Mouse (Mus musculus): ENCODE measurements around the gene H2al1f. TPM values are rescaled to one million over a fixed set of nuclear protein-coding genes. Genes with fewer than 3 reads are reported as not detected.
"Not testable (repeated sequence)": the region's sequence is repeated elsewhere in the genome, so short reads cannot be mapped to it uniquely, and the experiment has no call there.

Gene H2al1f
- total RNA-seq (2021), result not detected
- long read RNA-seq, experiment 1, result 0 reads
- long read RNA-seq, experiment 2, result 0 reads

DNA sequence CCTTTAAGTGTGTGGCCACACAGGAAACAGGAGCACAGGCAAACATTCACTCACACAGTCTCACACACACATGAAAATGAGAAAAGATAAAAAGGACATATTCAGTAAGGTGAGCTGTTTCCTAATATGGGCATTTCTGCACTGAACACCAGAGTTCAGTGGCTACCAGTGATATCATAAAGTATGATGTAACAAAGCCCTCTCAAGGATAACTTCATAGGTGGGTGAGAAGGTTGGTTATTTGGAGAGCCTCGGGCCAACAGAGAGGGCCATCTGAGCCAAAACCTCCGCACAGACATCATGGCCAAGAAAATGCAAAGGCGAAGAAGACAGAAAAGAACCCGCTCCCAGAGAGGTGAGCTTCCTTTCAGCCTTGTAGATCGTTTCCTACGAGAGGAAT, at the start of gene H2al1f:
TSS of gene H2al1f (plus strand) at position 301 of the 400 bp plus-strand sequence.
- H3K27ac ChIP-seq; DNase-seq (ENCODE audit: extremely low spot score in 1 of 2, low spot score in 2 of 2); H3K4me3 ChIP-seq; intact Hi-C loops (cut with DNase I): not testable (repeated sequence)

DNA sequence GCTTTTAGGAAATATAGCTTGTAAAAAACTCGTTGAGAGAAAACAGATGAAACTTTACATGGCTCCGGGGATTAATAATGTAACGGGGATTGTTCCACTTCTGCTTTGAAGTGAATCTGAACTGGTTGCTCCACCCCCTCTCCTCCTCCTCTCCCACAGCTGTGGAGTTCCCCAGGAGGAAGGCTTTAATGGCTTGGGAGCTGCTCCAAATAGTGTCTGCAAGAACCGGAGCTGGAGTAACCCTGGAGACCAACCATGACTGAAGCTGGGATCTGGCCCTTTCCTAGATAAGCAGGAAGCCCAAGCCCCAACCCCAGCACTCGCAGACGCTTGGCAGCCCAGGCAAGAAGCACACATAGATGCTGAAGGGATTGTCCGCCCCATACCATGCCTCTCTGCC, 47.2 kb upstream of the H2al1f start:
- Histone ChIP-seq H3K27ac (no peak overlapping the region), H3K4me3 (no peak overlapping the region)
- TF ChIP-seq CTCF (IDR thresholded peaks at IDR 0.05), result no peak
- intact Hi-C loops (cut with DNase I), result no loop called here
- no peak for DNase-seq (ENCODE audit: extremely low spot score in 1 of 2, low spot score in 2 of 2)

DNA sequence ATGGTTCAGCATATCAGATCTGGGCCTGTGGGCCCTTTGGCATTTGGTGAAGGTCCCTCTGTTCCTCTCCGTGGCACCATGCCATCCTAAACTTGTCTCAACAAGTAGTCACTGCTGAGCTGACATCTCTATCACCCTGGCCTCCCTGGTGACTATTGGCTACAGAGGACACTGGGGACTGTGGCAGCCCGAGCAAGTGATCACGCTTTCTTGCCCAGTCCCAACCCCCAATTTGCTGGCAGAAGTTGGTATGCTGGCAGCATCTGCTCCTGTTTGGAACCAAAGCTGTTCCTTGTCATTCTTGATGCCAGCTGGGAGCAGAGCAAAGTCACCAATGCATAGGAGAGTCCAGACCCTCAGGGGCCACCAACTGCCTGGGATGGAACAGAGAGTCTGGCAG, 45.9 kb upstream of the H2al1f start:
- Histone ChIP-seq H3K27ac (no peak overlapping the region), H3K4me3 (no peak overlapping the region)
- TF ChIP-seq CTCF (IDR thresholded peaks at IDR 0.05), result no peak
- DNase-seq (ENCODE audit: extremely low spot score in 1 of 2, low spot score in 2 of 2), result peak in 1 of 2 experiments; percentile 7
- intact Hi-C loops (cut with DNase I), result no loop called here

DNA sequence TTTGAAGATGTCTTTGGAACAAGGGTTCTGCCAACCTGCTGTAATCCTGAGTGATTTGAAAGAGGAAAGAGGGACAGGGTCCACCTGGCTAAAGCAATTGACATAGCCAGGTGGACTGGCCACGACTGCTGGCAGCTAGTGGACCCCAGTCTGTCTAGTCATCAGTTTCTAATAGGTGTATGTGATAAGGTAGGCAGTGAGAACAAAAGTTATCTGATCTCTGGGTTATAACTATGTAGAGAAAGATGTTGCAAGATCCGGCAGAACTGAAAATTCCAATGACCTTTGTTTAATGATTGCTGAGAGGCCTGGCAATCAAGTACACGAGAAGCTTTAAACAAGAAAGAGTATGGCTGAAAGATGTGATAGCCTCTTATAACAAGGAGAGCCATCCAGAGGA, 41.8 kb upstream of the H2al1f start:
- no peak overlapping the region for H3K4me3 ChIP-seq
- intact Hi-C loops (cut with DNase I), result no loop called here
- DNase-seq (ENCODE audit: extremely low spot score in 1 of 2, low spot score in 2 of 2), result no peak
- no peak for TF ChIP-seq CTCF (IDR thresholded peaks at IDR 0.05)
- H3K27ac ChIP-seq, result no peak overlapping the region

DNA sequence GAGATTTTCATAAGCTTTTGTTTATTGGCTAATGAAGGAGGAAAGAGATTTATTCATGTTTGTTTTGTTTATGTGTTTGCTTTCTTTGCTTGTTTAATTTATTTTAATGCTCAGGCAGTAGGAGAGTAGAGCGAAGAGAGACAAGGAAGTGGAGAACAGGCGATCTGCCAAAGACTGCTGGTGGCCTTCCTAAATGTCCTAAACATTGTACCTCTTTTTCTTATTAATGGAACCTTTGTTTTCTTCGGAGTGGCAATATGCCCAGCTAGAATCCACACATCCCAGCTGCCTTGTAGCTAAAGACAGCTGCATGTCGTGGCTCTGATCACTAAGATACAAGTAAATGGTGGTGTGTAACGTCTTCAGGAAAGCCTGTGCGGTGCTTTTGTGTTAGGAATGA, 37.9 kb upstream of the H2al1f start:
- Histone ChIP-seq H3K27ac (no peak overlapping the region), H3K4me3 (no peak overlapping the region)
- no peak for TF ChIP-seq CTCF (IDR thresholded peaks at IDR 0.05)
- DNase-seq (ENCODE audit: extremely low spot score in 1 of 2, low spot score in 2 of 2), result no peak
- intact Hi-C loops (cut with DNase I), result no loop called here

DNA sequence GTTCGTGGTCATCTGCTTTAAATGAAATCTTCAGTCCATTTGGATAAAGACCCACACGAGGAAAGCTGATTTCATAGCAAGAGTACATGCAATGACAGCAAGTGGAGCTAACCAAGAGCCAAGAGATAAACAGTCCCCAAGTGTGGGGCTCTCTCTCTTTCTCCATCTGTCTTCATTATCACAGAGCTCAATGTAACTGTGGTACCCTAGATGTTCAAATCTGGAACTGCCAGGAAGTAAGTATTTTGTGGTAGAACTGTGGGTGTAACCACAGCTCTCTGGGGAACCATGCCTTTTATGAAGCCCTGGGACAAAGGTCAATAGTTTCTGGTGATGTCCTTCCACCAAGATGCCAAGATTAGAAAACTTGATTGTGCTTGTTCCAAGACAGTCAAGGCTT, 34.2 kb upstream of the H2al1f start:
- intact Hi-C loops (cut with DNase I), result no loop called here
- H3K4me3 ChIP-seq, result no peak overlapping the region
- no peak for DNase-seq (ENCODE audit: extremely low spot score in 1 of 2, low spot score in 2 of 2)
- TF ChIP-seq CTCF (IDR thresholded peaks at IDR 0.05), result no peak
- no peak overlapping the region for H3K27ac ChIP-seq

DNA sequence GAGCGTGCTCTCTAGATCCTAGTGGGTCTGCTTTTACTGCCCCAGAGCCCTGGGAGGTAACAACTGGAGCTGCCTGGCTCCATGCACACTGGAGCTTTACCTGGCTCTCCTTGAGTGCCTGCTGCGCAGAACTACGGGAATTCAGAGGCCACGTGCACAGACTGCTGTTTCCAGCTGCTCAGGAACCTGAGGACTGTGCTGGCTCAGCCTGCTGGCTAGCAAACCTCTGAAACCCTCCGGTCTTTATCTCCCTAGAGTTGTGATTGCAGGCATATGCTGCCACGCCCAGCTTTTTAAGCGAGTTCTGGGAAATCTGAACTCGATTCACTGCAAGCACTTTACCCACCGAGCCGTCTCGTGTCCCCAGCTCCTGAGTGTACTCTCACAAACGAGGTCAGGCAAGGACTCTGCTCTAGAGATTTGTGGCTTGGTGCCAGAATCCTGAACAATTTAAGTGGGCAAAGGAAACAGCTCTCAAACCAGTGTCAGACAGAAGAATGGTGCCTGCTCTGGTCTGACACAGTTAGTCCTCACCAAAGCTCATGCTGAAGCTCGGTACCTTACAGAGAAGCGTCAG, 26.6 kb upstream of the H2al1f start:
- Histone ChIP-seq H3K4me3 (no peak overlapping the region), H3K27ac (no peak overlapping the region)
- intact Hi-C loops (cut with DNase I), result loop anchor here (5.0 kb wide), 1 partner anchor 54 kb away; no protein-coding TSS in a partner anchor
- TF ChIP-seq CTCF (IDR thresholded peaks at IDR 0.05), result no peak
- no peak for DNase-seq (ENCODE audit: extremely low spot score in 1 of 2, low spot score in 2 of 2)

DNA sequence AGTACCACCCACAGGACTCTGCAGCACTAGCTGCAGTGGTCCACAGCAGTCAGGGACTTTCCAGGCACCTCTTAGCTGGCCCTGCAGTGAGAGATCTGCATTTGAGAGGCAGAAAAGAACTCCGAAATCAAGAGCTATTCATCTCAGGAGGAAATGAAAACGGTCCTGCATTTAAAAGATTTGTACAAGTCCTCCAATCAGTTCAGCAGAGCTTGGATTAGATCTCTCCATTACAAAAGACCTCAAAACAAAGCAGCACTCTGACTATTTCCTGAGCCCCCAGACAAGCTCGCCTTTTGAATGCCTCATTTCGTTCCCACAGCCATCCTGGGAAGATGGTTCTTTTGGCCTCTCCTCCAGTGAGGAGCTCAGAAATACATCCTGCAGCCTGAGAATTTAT, 25.7 kb upstream of the H2al1f start:
- Histone ChIP-seq H3K27ac (no peak overlapping the region), H3K4me3 (no peak overlapping the region)
- intact Hi-C loops (cut with DNase I), result loop anchor here (5.0 kb wide), 1 partner anchor 53 kb away; no protein-coding TSS in a partner anchor
- TF ChIP-seq CTCF (IDR thresholded peaks at IDR 0.05), result no peak
- no peak for DNase-seq (ENCODE audit: extremely low spot score in 1 of 2, low spot score in 2 of 2)

DNA sequence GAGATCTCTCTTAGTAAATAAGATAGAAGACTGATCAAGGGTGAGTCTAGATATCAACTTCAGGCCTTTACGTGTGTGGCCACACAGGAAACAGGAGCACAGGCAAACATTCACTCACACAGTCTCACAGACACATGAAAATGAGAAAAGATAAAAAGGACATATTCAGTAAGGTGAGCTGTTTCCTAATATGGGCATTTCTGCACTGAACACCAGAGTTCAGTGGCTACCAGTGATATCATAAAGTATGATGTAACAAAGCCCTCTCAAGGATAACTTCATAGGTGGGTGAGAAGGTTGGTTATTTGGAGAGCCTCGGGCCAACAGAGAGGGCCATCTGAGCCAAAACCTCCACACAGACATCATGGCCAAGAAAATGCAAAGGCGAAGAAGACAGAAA, 16.0 kb upstream of the H2al1f start, which contains the start of gene H2al1a:
TSS of gene H2al1a (plus strand) at position 301 of the 400 bp plus-strand sequence.
- H3K27ac ChIP-seq; intact Hi-C loops (cut with DNase I); H3K4me3 ChIP-seq; DNase-seq (ENCODE audit: extremely low spot score in 1 of 2, low spot score in 2 of 2): not testable (repeated sequence)

DNA sequence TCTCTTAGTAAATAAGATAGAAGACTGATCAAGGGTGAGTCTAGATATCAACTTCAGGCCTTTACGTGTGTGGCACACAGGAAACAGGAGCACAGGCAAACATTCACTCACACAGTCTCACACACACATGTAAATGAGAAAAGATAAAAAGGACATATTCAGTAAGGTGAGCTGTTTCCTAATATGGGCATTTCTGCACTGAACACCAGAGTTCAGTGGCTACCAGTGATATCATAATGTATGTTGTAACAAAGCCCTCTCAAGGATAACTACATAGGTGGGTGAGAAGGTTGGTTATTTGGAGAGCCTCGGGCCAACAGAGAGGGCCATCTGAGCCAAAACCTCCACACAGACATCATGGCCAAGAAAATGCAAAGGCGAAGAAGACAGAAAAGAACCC, 12.8 kb upstream of the H2al1f start, which contains the start of gene H2al1b:
TSS of gene H2al1b (plus strand) at position 301 of the 400 bp plus-strand sequence.
- intact Hi-C loops (cut with DNase I); DNase-seq (ENCODE audit: extremely low spot score in 1 of 2, low spot score in 2 of 2); H3K27ac ChIP-seq; H3K4me3 ChIP-seq: not testable (repeated sequence)

DNA sequence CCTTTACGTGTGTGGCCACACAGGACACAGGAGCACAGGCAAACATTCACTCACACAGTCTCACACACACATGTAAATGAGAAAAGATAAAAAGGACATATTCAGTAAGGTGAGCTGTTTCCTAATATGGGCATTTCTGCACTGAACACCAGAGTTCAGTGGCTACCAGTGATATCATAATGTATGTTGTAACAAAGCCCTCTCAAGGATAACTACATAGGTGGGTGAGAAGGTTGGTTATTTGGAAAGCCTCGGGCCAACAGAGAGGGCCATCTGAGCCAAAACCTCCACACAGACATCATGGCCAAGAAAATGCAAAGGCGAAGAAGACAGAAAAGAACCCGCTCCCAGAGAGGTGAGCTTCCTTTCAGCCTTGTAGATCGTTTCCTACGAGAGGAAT, 9.6 kb upstream of the H2al1f start, which contains the start of gene H2al1c:
TSS of gene H2al1c (plus strand) at position 301 of the 400 bp plus-strand sequence.
- H3K27ac ChIP-seq; H3K4me3 ChIP-seq; DNase-seq (ENCODE audit: extremely low spot score in 1 of 2, low spot score in 2 of 2); intact Hi-C loops (cut with DNase I): not testable (repeated sequence)

DNA sequence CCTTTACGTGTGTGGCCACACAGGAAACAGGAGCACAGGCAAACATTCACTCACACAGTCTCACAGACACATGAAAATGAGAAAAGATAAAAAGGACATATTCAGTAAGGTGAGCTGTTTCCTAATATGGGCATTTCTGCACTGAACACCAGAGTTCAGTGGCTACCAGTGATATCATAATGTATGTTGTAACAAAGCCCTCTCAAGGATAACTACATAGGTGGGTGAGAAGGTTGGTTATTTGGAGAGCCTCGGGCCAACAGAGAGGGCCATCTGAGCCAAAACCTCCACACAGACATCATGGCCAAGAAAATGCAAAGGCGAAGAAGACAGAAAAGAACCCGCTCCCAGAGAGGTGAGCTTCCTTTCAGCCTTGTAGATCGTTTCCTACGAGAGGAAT, 6.4 kb upstream of the H2al1f start, which contains the start of gene H2al1d:
TSS of gene H2al1d (plus strand) at position 301 of the 400 bp plus-strand sequence.
- H3K4me3 ChIP-seq; DNase-seq (ENCODE audit: extremely low spot score in 1 of 2, low spot score in 2 of 2); intact Hi-C loops (cut with DNase I): not testable (repeated sequence)

DNA sequence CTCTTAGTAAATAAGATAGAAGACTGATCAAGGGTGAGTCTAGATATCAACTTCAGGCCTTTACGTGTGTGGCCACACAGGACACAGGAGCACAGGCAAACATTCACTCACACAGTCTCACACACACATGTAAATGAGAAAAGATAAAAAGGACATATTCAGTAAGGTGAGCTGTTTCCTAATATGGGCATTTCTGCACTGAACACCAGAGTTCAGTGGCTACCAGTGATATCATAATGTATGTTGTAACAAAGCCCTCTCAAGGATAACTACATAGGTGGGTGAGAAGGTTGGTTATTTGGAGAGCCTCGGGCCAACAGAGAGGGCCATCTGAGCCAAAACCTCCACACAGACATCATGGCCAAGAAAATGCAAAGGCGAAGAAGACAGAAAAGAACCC, 3.3 kb upstream of the H2al1f start, which contains the start of gene H2al1e:
TSS of gene H2al1e (plus strand) at position 301 of the 400 bp plus-strand sequence.
- H3K27ac ChIP-seq; H3K4me3 ChIP-seq; intact Hi-C loops (cut with DNase I); DNase-seq (ENCODE audit: extremely low spot score in 1 of 2, low spot score in 2 of 2): not testable (repeated sequence)

More for the DNA sequence above, 6.4 kb upstream of the H2al1f start, which contains the start of gene H2al1d:
- H3K27ac ChIP-seq, result not testable (repeated sequence)

DNA sequence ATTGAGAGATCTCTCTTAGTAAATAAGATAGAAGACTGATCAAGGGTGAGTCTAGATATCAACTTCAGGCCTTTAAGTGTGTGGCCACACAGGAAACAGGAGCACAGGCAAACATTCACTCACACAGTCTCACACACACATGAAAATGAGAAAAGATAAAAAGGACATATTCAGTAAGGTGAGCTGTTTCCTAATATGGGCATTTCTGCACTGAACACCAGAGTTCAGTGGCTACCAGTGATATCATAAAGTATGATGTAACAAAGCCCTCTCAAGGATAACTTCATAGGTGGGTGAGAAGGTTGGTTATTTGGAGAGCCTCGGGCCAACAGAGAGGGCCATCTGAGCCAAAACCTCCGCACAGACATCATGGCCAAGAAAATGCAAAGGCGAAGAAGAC, 3.0 kb downstream of the H2al1f start, which contains the start of gene H2al1g:
TSS of gene H2al1g (plus strand) at position 301 of the 400 bp plus-strand sequence.
- DNase-seq (ENCODE audit: extremely low spot score in 1 of 2, low spot score in 2 of 2); intact Hi-C loops (cut with DNase I): not testable (repeated sequence)

DNA sequence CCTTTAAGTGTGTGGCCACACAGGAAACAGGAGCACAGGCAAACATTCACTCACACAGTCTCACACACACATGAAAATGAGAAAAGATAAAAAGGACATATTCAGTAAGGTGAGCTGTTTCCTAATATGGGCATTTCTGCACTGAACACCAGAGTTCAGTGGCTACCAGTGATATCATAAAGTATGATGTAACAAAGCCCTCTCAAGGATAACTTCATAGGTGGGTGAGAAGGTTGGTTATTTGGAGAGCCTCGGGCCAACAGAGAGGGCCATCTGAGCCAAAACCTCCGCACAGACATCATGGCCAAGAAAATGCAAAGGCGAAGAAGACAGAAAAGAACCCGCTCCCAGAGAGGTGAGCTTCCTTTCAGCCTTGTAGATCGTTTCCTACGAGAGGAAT, 6.2 kb downstream of the H2al1f start, which contains the start of gene H2al1h:
TSS of gene H2al1h (plus strand) at position 301 of the 400 bp plus-strand sequence.
- DNase-seq (ENCODE audit: extremely low spot score in 1 of 2, low spot score in 2 of 2); intact Hi-C loops (cut with DNase I); H3K27ac ChIP-seq; H3K4me3 ChIP-seq: not testable (repeated sequence)

More for the DNA sequence above, 3.0 kb downstream of the H2al1f start, which contains the start of gene H2al1g:
- H3K27ac ChIP-seq, H3K4me3 ChIP-seq: not testable (repeated sequence)

DNA sequence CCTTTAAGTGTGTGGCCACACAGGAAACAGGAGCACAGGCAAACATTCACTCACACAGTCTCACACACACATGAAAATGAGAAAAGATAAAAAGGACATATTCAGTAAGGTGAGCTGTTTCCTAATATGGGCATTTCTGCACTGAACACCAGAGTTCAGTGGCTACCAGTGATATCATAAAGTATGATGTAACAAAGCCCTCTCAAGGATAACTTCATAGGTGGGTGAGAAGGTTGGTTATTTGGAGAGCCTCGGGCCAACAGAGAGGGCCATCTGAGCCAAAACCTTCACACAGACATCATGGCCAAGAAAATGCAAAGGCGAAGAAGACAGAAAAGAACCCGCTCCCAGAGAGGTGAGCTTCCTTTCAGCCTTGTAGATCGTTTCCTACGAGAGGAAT, 9.4 kb downstream of the H2al1f start, which contains the start of gene H2al1i:
TSS of gene H2al1i (plus strand) at position 301 of the 400 bp plus-strand sequence.
- H3K27ac ChIP-seq; intact Hi-C loops (cut with DNase I): not testable (repeated sequence)

DNA sequence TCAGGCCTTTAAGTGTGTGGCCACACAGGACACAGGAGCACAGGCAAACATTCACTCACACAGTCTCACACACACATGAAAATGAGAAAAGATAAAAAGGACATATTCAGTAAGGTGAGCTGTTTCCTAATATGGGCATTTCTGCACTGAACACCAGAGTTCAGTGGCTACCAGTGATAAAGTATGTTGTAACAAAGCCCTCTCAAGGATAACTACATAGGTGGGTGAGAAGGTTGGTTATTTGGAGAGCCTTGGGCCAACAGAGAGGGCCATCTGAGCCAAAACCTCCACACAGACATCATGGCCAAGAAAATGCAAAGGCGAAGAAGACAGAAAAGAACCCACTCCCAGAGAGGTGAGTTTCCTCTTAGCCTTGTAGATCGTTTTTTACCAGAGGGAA, 12.6 kb downstream of the H2al1f start, which contains the start of gene H2al1j:
TSS of gene H2al1j (plus strand) at position 301 of the 400 bp plus-strand sequence.
- intact Hi-C loops (cut with DNase I); DNase-seq (ENCODE audit: extremely low spot score in 1 of 2, low spot score in 2 of 2); H3K27ac ChIP-seq; H3K4me3 ChIP-seq: not testable (repeated sequence)

More for the DNA sequence above, 9.4 kb downstream of the H2al1f start, which contains the start of gene H2al1i:
- H3K4me3 ChIP-seq; DNase-seq (ENCODE audit: extremely low spot score in 1 of 2, low spot score in 2 of 2): not testable (repeated sequence)

Data from left cerebral cortex, adult 2 months (tissue).